In genomic region chr2:168206725-168207644, GRCm38 (mm10) we compare ENCODE assay signal across 8 mouse cellular contexts. TPM values are rescaled to one million over a fixed set of nuclear protein-coding genes. Genes with fewer than 3 reads are reported as not detected.
A peak's percentile ranks its signal among the peaks of the same experiment; 100 is the strongest.
DNase-seq lines count a peak whose midpoint lies in the region; ATAC-seq lines count a peak whose summit lies in the region.

Adnp (minus strand) TSS chr2:168207112.

- peaks cover 13% of the 10 kb centered on the region; the same call in 1 of the 2 replicates for H3K36me3 ChIP-seq in hindbrain, embryonic 11.5 days (ENCODE audit: control insufficient read depth, insufficient read depth, low read length)

- under 1% methylated on average over 52 of the region's 89 CpGs for WGBS in hindbrain, embryonic 11.5 days

- peak within 1 kb of the TSS; percentile 99 for H3K27ac ChIP-seq in hindbrain, embryonic 11.5 days (ENCODE audit: low read depth, low read length)

- DNase-seq in Muller cell, postnatal 12 days (ENCODE audit: inconsistent ontology term), result peak; percentile 97
- peak; percentile 93 for DNase-seq in cerebellum, adult 9-11 months
- peak; percentile 94 to 96 for DNase-seq in frontal cortex, adult 2 months (ENCODE audit: extremely low spot score in 1 of 2, low spot score in 1 of 2)
- peak; percentile 97 for DNase-seq in hindbrain, embryonic 11.5 days (ENCODE audit: low spot score)
- DNase-seq in layer of hippocampus, postnatal 10 days (ENCODE audit: low spot score in 2 of 2), result peak; percentile 97 to 98
- DNase-seq in lung, postnatal 10 days, result peak; percentile 99
- DNase-seq in ovary, postnatal 36 days (ENCODE audit: low spot score), result peak; percentile 97
- DNase-seq in thymus, postnatal 25 days, result peak; percentile 98

- H3K4me1 ChIP-seq in hindbrain, embryonic 11.5 days (replicated peaks; ENCODE audit: control insufficient read depth, insufficient read depth, low read length), result peaks cover 3% of the 10 kb centered on the region; the same call in 1 of the 2 replicates

- peak; percentile 92 for ATAC-seq in hindbrain, embryonic 11.5 days (ENCODE audit: low FRiP score)

- peak within 1 kb of the TSS; percentile 67 for H3K4me2 ChIP-seq in hindbrain, embryonic 11.5 days (replicated peaks; ENCODE audit: low read depth, low read length)

- peak within 1 kb of the TSS; percentile 99 for H3K4me3 ChIP-seq in hindbrain, embryonic 11.5 days (ENCODE audit: low read depth, low read length)

- no peaks in the 10 kb centered on the region for H3K9me3 ChIP-seq in hindbrain, embryonic 11.5 days (ENCODE audit: control insufficient read depth, low read length)

- H3K9ac ChIP-seq in hindbrain, embryonic 11.5 days (ENCODE audit: low read depth, low read length), result peak within 1 kb of the TSS; percentile 100

- H3K27me3 ChIP-seq in hindbrain, embryonic 11.5 days (ENCODE audit: control insufficient read depth, insufficient read depth, low read length), result no peaks in the 10 kb centered on the region

RNA-seq across cellular contexts. Expression of gene Adnp, which starts in this region (rescaled TPM):
- 33.8 and 43.5 TPM in 2 replicates for polyA plus RNA-seq in frontal cortex, adult 2 months (2012; rRNA removed)
- 2.8 and 8.5 TPM in 2 replicates for polyA plus RNA-seq in hindbrain, embryonic 11.5 days (2014; fragmentation: Nextera tagmentation; extraction: Ambion mirVana)
- total RNA-seq in layer of hippocampus, postnatal 10 days (2021), result 100 to 1,000 TPM; 113 to 115 TPM

Comparison
In these comparisons a context has a peak if more than half of its experiments do, and no peak if none do; other contexts are left out.
1. Peak in every context shown above with its lines: DNase-seq, ATAC-seq, H3K4me3 ChIP-seq and H3K27ac ChIP-seq.